Mouse (Mus musculus): ENCODE results near the gene Napa. TPM values are rescaled to one million over a fixed set of nuclear protein-coding genes. Genes with fewer than 3 reads are reported as not detected.
A peak's percentile ranks its signal among the peaks of the same experiment; 100 is the strongest.

Gene Napa
- polyA plus RNA-seq, 1 experiment: 107 TPM

- H3K9ac ChIP-seq (ENCODE audit: low read depth, poor library complexity, severe bottlenecking): no peak overlapping the region
- TF ChIP-seq CTCF (IDR thresholded peaks at IDR 0.05; ENCODE audit: low read depth, low read length): no peak
- TF ChIP-seq POLR2A (IDR thresholded peaks at IDR 0.05; ENCODE audit: insufficient read depth, low read length): no peak
- no peak for TF ChIP-seq EP300 (IDR thresholded peaks at IDR 0.05; ENCODE audit: insufficient read depth, low read depth, low read length)
- H3K9me3 ChIP-seq (replicated peaks; ENCODE audit: control insufficient read depth, insufficient read depth, low read length, poor library complexity, severe bottlenecking): no peaks in the 10 kb centered on the region
- H3K27ac ChIP-seq (ENCODE audit: insufficient read depth, low read length): no peak overlapping the region
- H3K4me1 ChIP-seq (ENCODE audit: control insufficient read depth, insufficient read depth, low read length): peaks cover 2% of the 10 kb centered on the region
- no peaks in the 10 kb centered on the region for H3K36me3 ChIP-seq (ENCODE audit: control insufficient read depth, insufficient read depth, low read length, poor library complexity, severe bottlenecking)
- H3K4me3 ChIP-seq (ENCODE audit: low read depth, low read length): no peak overlapping the region
- no peaks in the 10 kb centered on the region for H3K27me3 ChIP-seq (ENCODE audit: control insufficient read depth, insufficient read depth, low read length, poor library complexity, severe bottlenecking)
Observed at GRCm38 (mm10) chr7:16155132-16155872, 57.0 kb downstream of the Napa start.

- Histone ChIP-seq H3K36me3 (ENCODE audit: control insufficient read depth, insufficient read depth, low read length, poor library complexity, severe bottlenecking) (no peaks in the 10 kb centered on the region), H3K9me3 (replicated peaks; ENCODE audit: control insufficient read depth, insufficient read depth, low read length, poor library complexity, severe bottlenecking) (no peaks in the 10 kb centered on the region), H3K4me3 (ENCODE audit: low read depth, low read length) (no peak overlapping the region), H3K27me3 (ENCODE audit: control insufficient read depth, insufficient read depth, low read length, poor library complexity, severe bottlenecking) (no peaks in the 10 kb centered on the region), H3K4me1 (ENCODE audit: control insufficient read depth, insufficient read depth, low read length) (peaks cover 2% of the 10 kb centered on the region), H3K27ac (ENCODE audit: insufficient read depth, low read length) (no peak overlapping the region), H3K9ac (ENCODE audit: low read depth, poor library complexity, severe bottlenecking) (no peak overlapping the region)
- TF ChIP-seq CTCF (IDR thresholded peaks at IDR 0.05; ENCODE audit: low read depth, low read length): no peak
- TF ChIP-seq EP300 (IDR thresholded peaks at IDR 0.05; ENCODE audit: insufficient read depth, low read depth, low read length): no peak
- no peak for TF ChIP-seq POLR2A (IDR thresholded peaks at IDR 0.05; ENCODE audit: insufficient read depth, low read length)
Observed at GRCm38 (mm10) chr7:16156105-16156714, 58.0 kb downstream of the Napa start.

GRCm38 (mm10) chr7:16158735-16159134 lies 60.5 kb downstream of the Napa start:
- no peaks in the 10 kb centered on the region for H3K4me1 ChIP-seq (ENCODE audit: control insufficient read depth, insufficient read depth, low read length)
- H3K4me3 ChIP-seq (ENCODE audit: low read depth, low read length): peak overlapping the region; percentile 42
- H3K36me3 ChIP-seq (ENCODE audit: control insufficient read depth, insufficient read depth, low read length, poor library complexity, severe bottlenecking): no peaks in the 10 kb centered on the region
- H3K9me3 ChIP-seq (replicated peaks; ENCODE audit: control insufficient read depth, insufficient read depth, low read length, poor library complexity, severe bottlenecking): no peaks in the 10 kb centered on the region
- no peak for TF ChIP-seq EP300 (IDR thresholded peaks at IDR 0.05; ENCODE audit: insufficient read depth, low read depth, low read length)
- TF ChIP-seq CTCF (IDR thresholded peaks at IDR 0.05; ENCODE audit: low read depth, low read length): no peak
- TF ChIP-seq POLR2A (IDR thresholded peaks at IDR 0.05; ENCODE audit: insufficient read depth, low read length): no peak
- no peak overlapping the region for H3K27ac ChIP-seq (ENCODE audit: insufficient read depth, low read length)
- H3K9ac ChIP-seq (ENCODE audit: low read depth, poor library complexity, severe bottlenecking): 0 out of 2 replicates have a peak overlapping the region, but pooled peaks have one; percentile 3
- H3K27me3 ChIP-seq (ENCODE audit: control insufficient read depth, insufficient read depth, low read length, poor library complexity, severe bottlenecking): no peaks in the 10 kb centered on the region

- no peaks in the 10 kb centered on the region for H3K36me3 ChIP-seq (ENCODE audit: control insufficient read depth, insufficient read depth, low read length, poor library complexity, severe bottlenecking)
- no peak overlapping the region for H3K27ac ChIP-seq (ENCODE audit: insufficient read depth, low read length)
- TF ChIP-seq POLR2A (IDR thresholded peaks at IDR 0.05; ENCODE audit: insufficient read depth, low read length) (no peak), CTCF (IDR thresholded peaks at IDR 0.05; ENCODE audit: low read depth, low read length) (no peak), EP300 (IDR thresholded peaks at IDR 0.05; ENCODE audit: insufficient read depth, low read depth, low read length) (no peak)
- H3K9me3 ChIP-seq (replicated peaks; ENCODE audit: control insufficient read depth, insufficient read depth, low read length, poor library complexity, severe bottlenecking): no peaks in the 10 kb centered on the region
- no peaks in the 10 kb centered on the region for H3K27me3 ChIP-seq (ENCODE audit: control insufficient read depth, insufficient read depth, low read length, poor library complexity, severe bottlenecking)
- no peak overlapping the region for H3K4me3 ChIP-seq (ENCODE audit: low read depth, low read length)
- no peaks in the 10 kb centered on the region for H3K4me1 ChIP-seq (ENCODE audit: control insufficient read depth, insufficient read depth, low read length)
- H3K9ac ChIP-seq (ENCODE audit: low read depth, poor library complexity, severe bottlenecking): no peak overlapping the region
Observed at GRCm38 (mm10) chr7:16160702-16161101, 62.4 kb downstream of the Napa start.

- H3K27ac ChIP-seq (ENCODE audit: insufficient read depth, low read length): no peak overlapping the region
- no peaks in the 10 kb centered on the region for H3K36me3 ChIP-seq (ENCODE audit: control insufficient read depth, insufficient read depth, low read length, poor library complexity, severe bottlenecking)
- H3K4me3 ChIP-seq (ENCODE audit: low read depth, low read length): no peak overlapping the region
- H3K4me1 ChIP-seq (ENCODE audit: control insufficient read depth, insufficient read depth, low read length): no peaks in the 10 kb centered on the region
- no peak overlapping the region for H3K9ac ChIP-seq (ENCODE audit: low read depth, poor library complexity, severe bottlenecking)
- no peaks in the 10 kb centered on the region for H3K27me3 ChIP-seq (ENCODE audit: control insufficient read depth, insufficient read depth, low read length, poor library complexity, severe bottlenecking)
- H3K9me3 ChIP-seq (replicated peaks; ENCODE audit: control insufficient read depth, insufficient read depth, low read length, poor library complexity, severe bottlenecking): no peaks in the 10 kb centered on the region
- TF ChIP-seq CTCF (IDR thresholded peaks at IDR 0.05; ENCODE audit: low read depth, low read length) (no peak), EP300 (IDR thresholded peaks at IDR 0.05; ENCODE audit: insufficient read depth, low read depth, low read length) (no peak), POLR2A (IDR thresholded peaks at IDR 0.05; ENCODE audit: insufficient read depth, low read length) (no peak)
Observed at GRCm38 (mm10) chr7:16161302-16161701, 63.0 kb downstream of the Napa start.

GRCm38 (mm10) chr7:16162036-16162435 lies 63.8 kb downstream of the Napa start:
- Histone ChIP-seq H3K36me3 (ENCODE audit: control insufficient read depth, insufficient read depth, low read length, poor library complexity, severe bottlenecking) (no peaks in the 10 kb centered on the region), H3K9me3 (replicated peaks; ENCODE audit: control insufficient read depth, insufficient read depth, low read length, poor library complexity, severe bottlenecking) (no peaks in the 10 kb centered on the region)

More at GRCm38 (mm10) chr7:16162036-16162435, 63.8 kb downstream of the Napa start:
- H3K4me3 ChIP-seq (ENCODE audit: low read depth, low read length): no peak overlapping the region
- TF ChIP-seq EP300 (IDR thresholded peaks at IDR 0.05; ENCODE audit: insufficient read depth, low read depth, low read length) (no peak), CTCF (IDR thresholded peaks at IDR 0.05; ENCODE audit: low read depth, low read length) (no peak), POLR2A (IDR thresholded peaks at IDR 0.05; ENCODE audit: insufficient read depth, low read length) (no peak)
- no peaks in the 10 kb centered on the region for H3K4me1 ChIP-seq (ENCODE audit: control insufficient read depth, insufficient read depth, low read length)
- H3K27ac ChIP-seq (ENCODE audit: insufficient read depth, low read length): no peak overlapping the region
- no peaks in the 10 kb centered on the region for H3K27me3 ChIP-seq (ENCODE audit: control insufficient read depth, insufficient read depth, low read length, poor library complexity, severe bottlenecking)
- H3K9ac ChIP-seq (ENCODE audit: low read depth, poor library complexity, severe bottlenecking): no peak overlapping the region

Other genes starting within 250 kb of the Napa start
- gene Crx, start 218.5 kb upstream of the Napa start, polyA plus RNA-seq (2011; ENCODE audit: insufficient read depth, insufficient read length, low read depth, missing spikeins): not detected in 2 replicates
- not detected in 2 replicates for gene Crxos, start 215.8 kb upstream of the Napa start, polyA plus RNA-seq (2011; ENCODE audit: insufficient read depth, insufficient read length, low read depth, missing spikeins)
- 93.1 and 101 TPM in 2 replicates for gene Selenow, start 176.1 kb upstream of the Napa start, polyA plus RNA-seq (2011; ENCODE audit: insufficient read depth, insufficient read length, low read depth, missing spikeins)
- 283 and 299 TPM in 2 replicates for gene Nop53, start 152.4 kb upstream of the Napa start, polyA plus RNA-seq (2011; ENCODE audit: insufficient read depth, insufficient read length, low read depth, missing spikeins)
- gene Ehd2, start 130.9 kb upstream of the Napa start, polyA plus RNA-seq (2011; ENCODE audit: insufficient read depth, insufficient read length, low read depth, missing spikeins): 4.6 and 4.9 TPM in 2 replicates
- gene Bicra, start 50.5 kb upstream of the Napa start, polyA plus RNA-seq (2011; ENCODE audit: insufficient read depth, insufficient read length, low read depth, missing spikeins): 10.2 and 21.9 TPM in 2 replicates
- not detected in 2 replicates for gene Zfp541, start 36.6 kb upstream of the Napa start, polyA plus RNA-seq (2011; ENCODE audit: insufficient read depth, insufficient read length, low read depth, missing spikeins)
- 8.5 and 8.7 TPM in 2 replicates for gene Kptn, start 21.4 kb downstream of the Napa start, polyA plus RNA-seq (2011; ENCODE audit: insufficient read depth, insufficient read length, low read depth, missing spikeins)
- gene Slc8a2, start 31.4 kb downstream of the Napa start, polyA plus RNA-seq (2011; ENCODE audit: insufficient read depth, insufficient read length, low read depth, missing spikeins): 4.1 and 4.5 TPM in 2 replicates
- gene Meis3, start 76.6 kb downstream of the Napa start, polyA plus RNA-seq (2011; ENCODE audit: insufficient read depth, insufficient read length, low read depth, missing spikeins): 4.5 and 5.2 TPM in 2 replicates
- 9.7 and 11.6 TPM in 2 replicates for gene Dhx34, start 123.6 kb downstream of the Napa start, polyA plus RNA-seq (2011; ENCODE audit: insufficient read depth, insufficient read length, low read depth, missing spikeins)
- gene C5ar2, start 145.7 kb downstream of the Napa start, polyA plus RNA-seq (2011; ENCODE audit: insufficient read depth, insufficient read length, low read depth, missing spikeins): not detected in 2 replicates
- not detected in 2 replicates for gene C5ar1, start 161.1 kb downstream of the Napa start, polyA plus RNA-seq (2011; ENCODE audit: insufficient read depth, insufficient read length, low read depth, missing spikeins)
- 3.3 and 4.6 TPM in 2 replicates for gene Inafm1, start 175.2 kb downstream of the Napa start, polyA plus RNA-seq (2011; ENCODE audit: insufficient read depth, insufficient read length, low read depth, missing spikeins)
- gene Ccdc9, start 188.3 kb downstream of the Napa start, polyA plus RNA-seq (2011; ENCODE audit: insufficient read depth, insufficient read length, low read depth, missing spikeins): 86.6 and 104 TPM in 2 replicates
- gene Bbc3, start 209.9 kb downstream of the Napa start, polyA plus RNA-seq (2011; ENCODE audit: insufficient read depth, insufficient read length, low read depth, missing spikeins): 38.5 and 38.7 TPM in 2 replicates

Data from ES-Bruce4 (cell line).